Mouse (Mus musculus) small intestine, adult 2 months (tissue): ENCODE data around the gene Cd22.
"Not testable (repeated sequence)": the region's sequence is repeated elsewhere in the genome, so short reads cannot be mapped to it uniquely, and the experiment has no call there.

Source experiments
- CTCF ChIP-seq: fragments of 200-500 bp; IDR thresholded peaks from 2 replicates; pipeline ENCODE4 v1.5.1; 2012; ENCODE audit warnings: low read depth, mild to moderate bottlenecking, control low read depth, inconsistent platforms, low read length, moderate library complexity, mixed read lengths; ENCODE audit not compliant: insufficient replicate concordance, insufficient read length; ENCODE audit errors: extremely low read depth
- POLR2A ChIP-seq: fragments of 200-500 bp; IDR thresholded peaks from 2 replicates; pipeline ENCODE4 v1.6.1; 2012; ENCODE audit warnings: low read depth, mild to moderate bottlenecking, control low read depth, inconsistent platforms, low read length, moderate library complexity

GRCm38 (mm10) chr7:30924581-30924980 lies 44.4 kb upstream of the Cd22 start, which contains the start of gene Hamp2:
- not testable (repeated sequence) for TF ChIP-seq POLR2A, CTCF
